Mouse (Mus musculus): ENCODE measurements around the gene Mmgt2. TPM values are rescaled to one million over a fixed set of nuclear protein-coding genes. Genes with fewer than 3 reads are reported as not detected.
"Not testable (repeated sequence)": the region's sequence is repeated elsewhere in the genome, so short reads cannot be mapped to it uniquely, and the experiment has no call there.

The Mmgt2 gene
- polyA plus RNA-seq, 1 experiment from 2014 or later, result 27.4 TPM

DNA sequence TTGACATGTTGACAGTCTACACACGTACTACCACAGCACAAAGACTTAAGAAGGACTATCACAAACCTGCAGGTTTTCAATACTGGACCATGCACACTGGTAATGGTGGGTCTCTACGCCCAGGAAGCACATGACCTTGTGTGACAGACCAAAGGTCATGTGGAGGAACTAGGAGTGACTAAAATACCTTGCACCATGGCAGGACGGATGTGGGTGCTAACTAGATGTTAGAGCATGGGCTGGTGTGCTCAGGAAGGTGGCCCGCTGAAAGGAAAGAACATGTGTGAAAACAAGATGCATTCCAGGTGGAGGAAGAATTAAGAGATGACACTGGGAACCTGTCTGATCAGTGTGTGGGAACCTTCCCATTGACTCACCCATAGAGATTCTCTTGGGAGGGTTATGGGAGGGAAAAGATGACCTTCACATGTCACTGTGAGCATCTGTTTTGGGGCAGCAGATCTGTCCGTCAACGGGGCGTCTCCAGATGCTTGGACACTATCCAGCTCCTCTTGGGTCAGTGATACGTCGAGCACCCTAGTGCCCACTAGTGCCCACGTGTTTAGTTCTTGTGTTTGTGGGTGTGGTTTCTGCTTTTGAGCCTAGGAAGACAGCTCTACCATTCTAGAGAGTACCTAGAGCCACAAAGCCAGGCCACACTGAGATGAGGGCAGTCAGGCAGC is 4.6 kb upstream of the Mmgt2 start:
- ATAC-seq (ENCODE audit: low read depth), result no peak
- Histone ChIP-seq H3K4me2 (ENCODE audit: low read depth, low read length) (no peak overlapping the region), H3K36me3 (ENCODE audit: control insufficient read depth, insufficient read depth, low read length) (no peaks in the 10 kb centered on the region), H3K27me3 (ENCODE audit: control insufficient read depth, insufficient read depth, low read length) (no peaks in the 10 kb centered on the region), H3K4me3 (ENCODE audit: low read depth, low read length) (no peak overlapping the region), H3K9me3 (ENCODE audit: control insufficient read depth, low read length) (no peaks in the 10 kb centered on the region), H3K4me1 (ENCODE audit: control insufficient read depth, insufficient read depth, low read length) (peaks cover 33% of the 10 kb centered on the region), H3K9ac (replicated peaks; ENCODE audit: low read depth, low read length) (no peak overlapping the region), H3K27ac (ENCODE audit: low read depth, low read length) (peak overlapping the region; percentile 44; the same call in 1 of the 2 replicates)
- 81% methylated on average over 10 of the region's 10 CpGs for WGBS

- Histone ChIP-seq H3K27me3 (ENCODE audit: control insufficient read depth, insufficient read depth, low read length) (no peaks in the 10 kb centered on the region), H3K4me1 (ENCODE audit: control insufficient read depth, insufficient read depth, low read length) (peaks cover 37% of the 10 kb centered on the region), H3K4me2 (ENCODE audit: low read depth, low read length) (no peak overlapping the region), H3K9me3 (ENCODE audit: control insufficient read depth, low read length) (no peaks in the 10 kb centered on the region), H3K9ac (replicated peaks; ENCODE audit: low read depth, low read length) (no peak overlapping the region), H3K4me3 (ENCODE audit: low read depth, low read length) (no peak overlapping the region), H3K27ac (ENCODE audit: low read depth, low read length) (no peak overlapping the region), H3K36me3 (ENCODE audit: control insufficient read depth, insufficient read depth, low read length) (no peaks in the 10 kb centered on the region)
- ATAC-seq (ENCODE audit: low read depth), result no peak
- 90% methylated on average over 5 of the region's 5 CpGs for WGBS
These were observed 3.7 kb upstream of the Mmgt2 start for GRCm38 (mm10) chr11:62644602-62645336.

GRCm38 (mm10) chr11:62645337-62645675 is 3.2 kb upstream of the Mmgt2 start:
- WGBS, result 87% methylated on average over 4 of the region's 4 CpGs
- no peak overlapping the region; the same call in 1 of the 2 replicates for H3K27ac ChIP-seq (ENCODE audit: low read depth, low read length)
- peaks cover 37% of the 10 kb centered on the region for H3K4me1 ChIP-seq (ENCODE audit: control insufficient read depth, insufficient read depth, low read length)
- no peak overlapping the region for H3K4me2 ChIP-seq (ENCODE audit: low read depth, low read length)
- no peaks in the 10 kb centered on the region for H3K27me3 ChIP-seq (ENCODE audit: control insufficient read depth, insufficient read depth, low read length)
- ATAC-seq (ENCODE audit: low read depth), result no peak
- no peaks in the 10 kb centered on the region for H3K36me3 ChIP-seq (ENCODE audit: control insufficient read depth, insufficient read depth, low read length)
- no peak overlapping the region for H3K9ac ChIP-seq (replicated peaks; ENCODE audit: low read depth, low read length)
- H3K9me3 ChIP-seq (ENCODE audit: control insufficient read depth, low read length), result no peaks in the 10 kb centered on the region
- no peak overlapping the region for H3K4me3 ChIP-seq (ENCODE audit: low read depth, low read length)

- no peaks in the 10 kb centered on the region for H3K9me3 ChIP-seq (ENCODE audit: control insufficient read depth, low read length)
- no peak overlapping the region; the same call in 1 of the 2 replicates for H3K4me3 ChIP-seq (ENCODE audit: low read depth, low read length)
- H3K9ac ChIP-seq (replicated peaks; ENCODE audit: low read depth, low read length), result no peak overlapping the region
- peak overlapping the region; percentile 28; the same call in 1 of the 2 replicates for H3K27ac ChIP-seq (ENCODE audit: low read depth, low read length)
- no peaks in the 10 kb centered on the region for H3K36me3 ChIP-seq (ENCODE audit: control insufficient read depth, insufficient read depth, low read length)
- H3K4me1 ChIP-seq (ENCODE audit: control insufficient read depth, insufficient read depth, low read length), result peaks cover 37% of the 10 kb centered on the region
- no peak for ATAC-seq (ENCODE audit: low read depth)
- H3K4me2 ChIP-seq (ENCODE audit: low read depth, low read length), result peak overlapping the region; percentile 99
- 34% methylated on average over 8 of the region's 8 CpGs for WGBS
- H3K27me3 ChIP-seq (ENCODE audit: control insufficient read depth, insufficient read depth, low read length), result no peaks in the 10 kb centered on the region
These were observed 2.6 kb upstream of the Mmgt2 start for GRCm38 (mm10) chr11:62645732-62646494.

GRCm38 (mm10) chr11:62646495-62646843 is 2.0 kb upstream of the Mmgt2 start:
- ATAC-seq (ENCODE audit: low read depth), result no peak
- Histone ChIP-seq H3K9ac (replicated peaks; ENCODE audit: low read depth, low read length) (no peak overlapping the region), H3K4me2 (ENCODE audit: low read depth, low read length) (peak overlapping the region; percentile 99), H3K9me3 (ENCODE audit: control insufficient read depth, low read length) (no peaks in the 10 kb centered on the region), H3K36me3 (ENCODE audit: control insufficient read depth, insufficient read depth, low read length) (no peaks in the 10 kb centered on the region), H3K27me3 (ENCODE audit: control insufficient read depth, insufficient read depth, low read length) (no peaks in the 10 kb centered on the region), H3K4me3 (ENCODE audit: low read depth, low read length) (no peak overlapping the region; the same call in 1 of the 2 replicates), H3K27ac (ENCODE audit: low read depth, low read length) (peak overlapping the region; percentile 28; the same call in 1 of the 2 replicates), H3K4me1 (ENCODE audit: control insufficient read depth, insufficient read depth, low read length) (peaks cover 37% of the 10 kb centered on the region)
- WGBS, result 33% methylated on average over 4 of the region's 4 CpGs

DNA sequence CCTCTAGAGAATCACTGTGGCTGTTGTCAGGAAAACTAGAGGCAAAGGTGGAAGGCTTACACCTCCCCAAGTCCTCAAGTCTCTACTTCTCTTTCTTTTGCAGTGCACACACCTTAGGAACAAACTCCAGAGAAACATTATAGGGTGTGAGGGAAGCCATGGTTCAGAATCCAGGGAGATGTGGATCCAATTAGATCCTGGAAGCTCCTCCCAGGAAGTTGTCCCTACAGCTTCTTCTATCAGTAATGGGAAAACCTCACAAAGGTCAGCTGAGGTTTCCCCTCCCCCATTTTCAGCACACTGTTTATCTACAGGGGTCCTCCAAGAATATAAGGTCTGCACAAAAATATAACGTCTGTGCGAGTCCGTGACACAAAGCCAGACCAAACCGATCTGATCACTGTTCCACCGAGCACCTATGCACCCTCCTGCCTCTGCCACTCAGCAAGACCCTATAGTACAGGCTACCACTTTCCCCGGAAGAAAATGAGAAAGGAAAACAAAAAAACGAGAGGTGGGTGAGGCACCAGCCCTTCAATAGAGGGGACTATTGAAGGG is 1.4 kb upstream of the Mmgt2 start:
- Histone ChIP-seq H3K27ac (ENCODE audit: low read depth, low read length) (no peak overlapping the region), H3K4me1 (ENCODE audit: control insufficient read depth, insufficient read depth, low read length) (peaks cover 37% of the 10 kb centered on the region), H3K27me3 (ENCODE audit: control insufficient read depth, insufficient read depth, low read length) (no peaks in the 10 kb centered on the region), H3K4me2 (ENCODE audit: low read depth, low read length) (peak overlapping the region; percentile 99), H3K9me3 (ENCODE audit: control insufficient read depth, low read length) (no peaks in the 10 kb centered on the region), H3K9ac (replicated peaks; ENCODE audit: low read depth, low read length) (no peak overlapping the region), H3K36me3 (ENCODE audit: control insufficient read depth, insufficient read depth, low read length) (no peaks in the 10 kb centered on the region), H3K4me3 (ENCODE audit: low read depth, low read length) (peak overlapping the region; percentile 71)
- WGBS, result 51% methylated on average over 7 of the region's 7 CpGs
- no peak for ATAC-seq (ENCODE audit: low read depth)

- Histone ChIP-seq H3K27me3 (ENCODE audit: control insufficient read depth, insufficient read depth, low read length) (no peaks in the 10 kb centered on the region), H3K9ac (replicated peaks; ENCODE audit: low read depth, low read length) (peak within 1 kb of the TSS; percentile 80), H3K4me3 (ENCODE audit: low read depth, low read length) (peak within 1 kb of the TSS; percentile 71), H3K27ac (ENCODE audit: low read depth, low read length) (peak within 1 kb of the TSS; percentile 48), H3K36me3 (ENCODE audit: control insufficient read depth, insufficient read depth, low read length) (no peaks in the 10 kb centered on the region), H3K4me2 (ENCODE audit: low read depth, low read length) (peak within 1 kb of the TSS; percentile 99), H3K4me1 (ENCODE audit: control insufficient read depth, insufficient read depth, low read length) (peaks cover 37% of the 10 kb centered on the region), H3K9me3 (ENCODE audit: control insufficient read depth, low read length) (no peaks in the 10 kb centered on the region)
- under 1% methylated on average over 59 of the region's 86 CpGs for WGBS
- peak; percentile 60 for ATAC-seq (ENCODE audit: low read depth)
These were observed 538 bp upstream of the Mmgt2 start, which contains the start of gene Lrrc75a for GRCm38 (mm10) chr11:62647661-62648590. Gene Lrrc75a (minus strand): TSS chr11:62648523.

- not testable (repeated sequence) for H3K9ac ChIP-seq (replicated peaks; ENCODE audit: low read depth, low read length); H3K27ac ChIP-seq (ENCODE audit: low read depth, low read length); H3K4me2 ChIP-seq (ENCODE audit: low read depth, low read length); H3K4me3 ChIP-seq (ENCODE audit: low read depth, low read length); H3K9me3 ChIP-seq (ENCODE audit: control insufficient read depth, low read length); H3K27me3 ChIP-seq (ENCODE audit: control insufficient read depth, insufficient read depth, low read length); ATAC-seq (ENCODE audit: low read depth); H3K36me3 ChIP-seq (ENCODE audit: control insufficient read depth, insufficient read depth, low read length)
- H3K4me1 ChIP-seq (ENCODE audit: control insufficient read depth, insufficient read depth, low read length), result peaks cover 32% of the 10 kb centered on the region
- WGBS, result 79% methylated on average over 4 of the region's 4 CpGs
These were observed 1.3 kb downstream of the Mmgt2 start for GRCm38 (mm10) chr11:62649803-62650202.
